Mouse (Mus musculus): Measurements from ENCODE around the gene Zswim5. TPM values are rescaled to one million over a fixed set of nuclear protein-coding genes. Genes with fewer than 3 reads are reported as not detected.

The Zswim5 gene
- polyA plus RNA-seq, 1 experiment from 2014 or later, result 0.39 TPM

GRCm38 (mm10) chr4:116854286-116854685, 22.9 kb upstream of the Zswim5 start:
- Histone ChIP-seq H3K27me3 (ENCODE audit: control insufficient read depth, insufficient read depth, low read length) (no peaks in the 10 kb centered on the region), H3K4me2 (ENCODE audit: low read depth, low read length) (no peak overlapping the region), H3K4me1 (ENCODE audit: control insufficient read depth, insufficient read depth, low read length) (no peaks in the 10 kb centered on the region), H3K27ac (ENCODE audit: low read length) (no peak overlapping the region), H3K9ac (ENCODE audit: low read length) (no peak overlapping the region), H3K9me3 (replicated peaks; ENCODE audit: control insufficient read depth, low read length) (no peaks in the 10 kb centered on the region), H3K36me3 (ENCODE audit: control insufficient read depth, insufficient read depth) (no peaks in the 10 kb centered on the region), H3K4me3 (ENCODE audit: low read length) (no peak overlapping the region)
- ATAC-seq (replicated peaks; ENCODE audit: extremely low read depth, insufficient read depth, low FRiP score), result no peak
- WGBS, result 19% methylated on average over 2 of the region's 2 CpGs

- Histone ChIP-seq H3K9ac (ENCODE audit: low read length) (no peak overlapping the region), H3K27ac (ENCODE audit: low read length) (no peak overlapping the region), H3K9me3 (replicated peaks; ENCODE audit: control insufficient read depth, low read length) (no peaks in the 10 kb centered on the region), H3K27me3 (ENCODE audit: control insufficient read depth, insufficient read depth, low read length) (no peaks in the 10 kb centered on the region), H3K4me1 (ENCODE audit: control insufficient read depth, insufficient read depth, low read length) (no peaks in the 10 kb centered on the region), H3K4me2 (ENCODE audit: low read depth, low read length) (no peak overlapping the region), H3K4me3 (ENCODE audit: low read length) (no peak overlapping the region), H3K36me3 (ENCODE audit: control insufficient read depth, insufficient read depth) (no peaks in the 10 kb centered on the region)
- WGBS, result 90% methylated on average over 10 of the region's 10 CpGs
- ATAC-seq (replicated peaks; ENCODE audit: extremely low read depth, insufficient read depth, low FRiP score), result no peak
These were observed 20.0 kb upstream of the Zswim5 start for GRCm38 (mm10) chr4:116857203-116857602.

- Histone ChIP-seq H3K36me3 (ENCODE audit: control insufficient read depth, insufficient read depth) (no peaks in the 10 kb centered on the region), H3K27me3 (ENCODE audit: control insufficient read depth, insufficient read depth, low read length) (no peaks in the 10 kb centered on the region)
- 66% methylated on average over 5 of the region's 5 CpGs for WGBS
These were observed 17.5 kb upstream of the Zswim5 start for GRCm38 (mm10) chr4:116859711-116860110.

GRCm38 (mm10) chr4:116862023-116862422, 15.2 kb upstream of the Zswim5 start:
- no peak overlapping the region for H3K27ac ChIP-seq (ENCODE audit: low read length)
- no peak overlapping the region for H3K9ac ChIP-seq (ENCODE audit: low read length)
- no peak overlapping the region for H3K4me2 ChIP-seq (ENCODE audit: low read depth, low read length)
- H3K4me3 ChIP-seq (ENCODE audit: low read length), result no peak overlapping the region
- no peak for ATAC-seq (replicated peaks; ENCODE audit: extremely low read depth, insufficient read depth, low FRiP score)
- H3K36me3 ChIP-seq (ENCODE audit: control insufficient read depth, insufficient read depth), result no peaks in the 10 kb centered on the region
- H3K4me1 ChIP-seq (ENCODE audit: control insufficient read depth, insufficient read depth, low read length), result no peaks in the 10 kb centered on the region
- no peaks in the 10 kb centered on the region for H3K27me3 ChIP-seq (ENCODE audit: control insufficient read depth, insufficient read depth, low read length)
- 45% methylated on average over 8 of the region's 8 CpGs for WGBS
- H3K9me3 ChIP-seq (replicated peaks; ENCODE audit: control insufficient read depth, low read length), result no peaks in the 10 kb centered on the region

More at GRCm38 (mm10) chr4:116859711-116860110, 17.5 kb upstream of the Zswim5 start:
- no peak overlapping the region for H3K9ac ChIP-seq (ENCODE audit: low read length)
- H3K9me3 ChIP-seq (replicated peaks; ENCODE audit: control insufficient read depth, low read length), result no peaks in the 10 kb centered on the region
- H3K4me3 ChIP-seq (ENCODE audit: low read length), result no peak overlapping the region
- H3K4me1 ChIP-seq (ENCODE audit: control insufficient read depth, insufficient read depth, low read length), result no peaks in the 10 kb centered on the region
- H3K4me2 ChIP-seq (ENCODE audit: low read depth, low read length), result no peak overlapping the region
- ATAC-seq (replicated peaks; ENCODE audit: extremely low read depth, insufficient read depth, low FRiP score), result no peak
- H3K27ac ChIP-seq (ENCODE audit: low read length), result no peak overlapping the region

- Histone ChIP-seq H3K36me3 (ENCODE audit: control insufficient read depth, insufficient read depth) (no peaks in the 10 kb centered on the region), H3K27ac (ENCODE audit: low read length) (no peak overlapping the region), H3K4me3 (ENCODE audit: low read length) (no peak overlapping the region), H3K4me1 (ENCODE audit: control insufficient read depth, insufficient read depth, low read length) (no peaks in the 10 kb centered on the region), H3K9ac (ENCODE audit: low read length) (no peak overlapping the region), H3K4me2 (ENCODE audit: low read depth, low read length) (no peak overlapping the region), H3K27me3 (ENCODE audit: control insufficient read depth, insufficient read depth, low read length) (no peaks in the 10 kb centered on the region), H3K9me3 (replicated peaks; ENCODE audit: control insufficient read depth, low read length) (no peaks in the 10 kb centered on the region)
- no peak for ATAC-seq (replicated peaks; ENCODE audit: extremely low read depth, insufficient read depth, low FRiP score)
- 59% methylated on average over 3 of the region's 3 CpGs for WGBS
These were observed 7.3 kb upstream of the Zswim5 start for GRCm38 (mm10) chr4:116869898-116870297.

GRCm38 (mm10) chr4:116874595-116874994, 2.6 kb upstream of the Zswim5 start:
- no peaks in the 10 kb centered on the region for H3K27me3 ChIP-seq (ENCODE audit: control insufficient read depth, insufficient read depth, low read length)
- 87% methylated on average over 4 of the region's 4 CpGs for WGBS
- no peaks in the 10 kb centered on the region for H3K36me3 ChIP-seq (ENCODE audit: control insufficient read depth, insufficient read depth)
- ATAC-seq (replicated peaks; ENCODE audit: extremely low read depth, insufficient read depth, low FRiP score), result no peak
- no peak overlapping the region for H3K4me3 ChIP-seq (ENCODE audit: low read length)
- H3K27ac ChIP-seq (ENCODE audit: low read length), result no peak overlapping the region
- no peak overlapping the region for H3K4me2 ChIP-seq (ENCODE audit: low read depth, low read length)
- H3K4me1 ChIP-seq (ENCODE audit: control insufficient read depth, insufficient read depth, low read length), result peaks cover 7% of the 10 kb centered on the region; the same call in 1 of the 2 replicates
- H3K9ac ChIP-seq (ENCODE audit: low read length), result no peak overlapping the region
- no peaks in the 10 kb centered on the region for H3K9me3 ChIP-seq (replicated peaks; ENCODE audit: control insufficient read depth, low read length)

GRCm38 (mm10) chr4:116876630-116876994, 564 bp upstream of the Zswim5 start:
- Histone ChIP-seq H3K4me3 (ENCODE audit: low read length) (peak overlapping the region; percentile 90), H3K27me3 (ENCODE audit: control insufficient read depth, insufficient read depth, low read length) (no peaks in the 10 kb centered on the region), H3K27ac (ENCODE audit: low read length) (peak overlapping the region; percentile 80), H3K36me3 (ENCODE audit: control insufficient read depth, insufficient read depth) (no peaks in the 10 kb centered on the region), H3K4me1 (ENCODE audit: control insufficient read depth, insufficient read depth, low read length) (peaks cover 7% of the 10 kb centered on the region; the same call in 1 of the 2 replicates), H3K4me2 (ENCODE audit: low read depth, low read length) (peak overlapping the region; percentile 86), H3K9me3 (replicated peaks; ENCODE audit: control insufficient read depth, low read length) (no peaks in the 10 kb centered on the region), H3K9ac (ENCODE audit: low read length) (peak overlapping the region; percentile 85)
- no peak; the same call in 1 of the 2 replicates for ATAC-seq (replicated peaks; ENCODE audit: extremely low read depth, insufficient read depth, low FRiP score)
- WGBS, result 0% methylated on average over 15 of the region's 15 CpGs

- H3K36me3 ChIP-seq (ENCODE audit: control insufficient read depth, insufficient read depth), result no peaks in the 10 kb centered on the region
- peak overlapping the region; percentile 86 for H3K4me2 ChIP-seq (ENCODE audit: low read depth, low read length)
- H3K27me3 ChIP-seq (ENCODE audit: control insufficient read depth, insufficient read depth, low read length), result no peaks in the 10 kb centered on the region
- peak; percentile 35 for ATAC-seq (replicated peaks; ENCODE audit: extremely low read depth, insufficient read depth, low FRiP score)
- no peaks in the 10 kb centered on the region for H3K9me3 ChIP-seq (replicated peaks; ENCODE audit: control insufficient read depth, low read length)
- 0% methylated on average over 56 of the region's 57 CpGs for WGBS
- peak overlapping the region; percentile 80 for H3K27ac ChIP-seq (ENCODE audit: low read length)
- peak overlapping the region; percentile 90 for H3K4me3 ChIP-seq (ENCODE audit: low read length)
- peaks cover 7% of the 10 kb centered on the region; the same call in 1 of the 2 replicates for H3K4me1 ChIP-seq (ENCODE audit: control insufficient read depth, insufficient read depth, low read length)
- H3K9ac ChIP-seq (ENCODE audit: low read length), result peak overlapping the region; percentile 85
These were observed 649 bp downstream of the Zswim5 start for GRCm38 (mm10) chr4:116877729-116878321.

- H3K9me3 ChIP-seq (replicated peaks; ENCODE audit: control insufficient read depth, low read length), result no peaks in the 10 kb centered on the region
- no peak for ATAC-seq (replicated peaks; ENCODE audit: extremely low read depth, insufficient read depth, low FRiP score)
- WGBS, result 7% methylated on average over 11 of the region's 11 CpGs
- H3K9ac ChIP-seq (ENCODE audit: low read length), result peak overlapping the region; percentile 3; the same call in 1 of the 2 replicates
- H3K4me3 ChIP-seq (ENCODE audit: low read length), result peak overlapping the region; percentile 90
- H3K4me1 ChIP-seq (ENCODE audit: control insufficient read depth, insufficient read depth, low read length), result peaks cover 7% of the 10 kb centered on the region; the same call in 1 of the 2 replicates
- no peaks in the 10 kb centered on the region for H3K27me3 ChIP-seq (ENCODE audit: control insufficient read depth, insufficient read depth, low read length)
- no peak overlapping the region for H3K27ac ChIP-seq (ENCODE audit: low read length)
- no peaks in the 10 kb centered on the region for H3K36me3 ChIP-seq (ENCODE audit: control insufficient read depth, insufficient read depth)
- H3K4me2 ChIP-seq (ENCODE audit: low read depth, low read length), result peak overlapping the region; percentile 86
These were observed 1.3 kb downstream of the Zswim5 start for GRCm38 (mm10) chr4:116878491-116878890.

Data from heart, embryonic 16.5 days (tissue).